Mouse (Mus musculus): Measurements from ENCODE around the gene Nt5c.
A peak's percentile ranks its signal among the peaks of the same experiment; 100 is the strongest.
"Not testable (repeated sequence)": the region's sequence is repeated elsewhere in the genome, so short reads cannot be mapped to it uniquely, and the experiment has no call there.

Nt5c gene

DNA sequence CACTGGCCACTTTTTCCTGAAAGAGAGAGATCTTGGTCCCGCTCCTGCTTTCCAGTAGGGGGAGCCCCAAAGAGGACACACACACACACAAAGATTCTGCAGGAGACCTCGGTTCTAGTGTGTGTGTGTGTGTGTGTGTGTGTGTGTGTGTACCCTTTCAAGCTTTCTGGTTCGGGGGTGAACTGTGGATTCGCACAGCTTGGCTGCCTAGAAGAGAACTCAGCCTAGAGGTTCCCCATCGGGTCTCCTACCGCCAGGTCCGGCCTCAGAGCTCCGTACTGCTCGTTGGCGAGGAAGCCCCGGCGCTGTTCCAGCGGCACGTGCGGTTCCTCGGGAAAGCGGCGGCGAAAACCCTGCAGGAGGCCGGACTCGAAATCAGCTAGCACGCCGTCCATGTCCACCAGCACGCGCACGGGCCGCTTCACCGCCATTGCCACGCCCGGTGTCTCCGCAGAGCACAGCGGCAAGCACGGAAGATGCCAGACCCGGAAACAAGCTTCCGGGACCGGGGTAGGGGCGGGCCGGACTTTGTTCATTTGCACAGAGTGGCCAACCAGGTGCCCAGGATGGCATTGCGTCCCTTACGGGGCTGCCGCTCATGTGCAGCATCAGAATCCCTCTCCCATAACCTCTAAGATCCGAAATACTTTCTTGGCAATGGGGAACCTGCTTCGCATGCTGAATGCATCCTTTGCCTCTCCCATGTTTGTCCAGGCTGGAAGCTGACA lies at the start of gene Nt5c:
TSS of gene Nt5c (minus strand) at position 507 of the 728 bp plus-strand sequence.
- peak; percentile 91 for DNase-seq (ENCODE audit: low read depth, low spot score)

DNA sequence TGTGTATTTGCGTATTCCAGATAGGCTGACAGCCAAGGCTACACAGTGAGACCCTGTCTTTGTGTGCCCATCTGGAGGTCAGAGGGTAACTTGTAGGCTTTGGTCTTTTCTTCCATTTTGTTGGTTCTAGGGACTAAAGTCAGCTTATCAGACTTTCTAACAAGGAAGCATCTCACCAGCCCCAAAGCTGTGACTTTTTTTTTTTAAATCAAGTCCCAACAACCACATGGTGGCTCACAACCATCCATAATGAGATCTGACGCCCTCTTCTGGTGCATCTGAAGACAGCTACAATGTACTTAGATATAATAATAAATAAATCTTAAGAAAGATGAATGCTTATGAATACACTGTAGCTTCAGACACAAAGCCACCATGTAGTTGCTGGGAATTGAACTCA lies 46.4 kb upstream of the Nt5c start:
- DNase-seq (ENCODE audit: low read depth, low spot score): peak; percentile 45

DNA sequence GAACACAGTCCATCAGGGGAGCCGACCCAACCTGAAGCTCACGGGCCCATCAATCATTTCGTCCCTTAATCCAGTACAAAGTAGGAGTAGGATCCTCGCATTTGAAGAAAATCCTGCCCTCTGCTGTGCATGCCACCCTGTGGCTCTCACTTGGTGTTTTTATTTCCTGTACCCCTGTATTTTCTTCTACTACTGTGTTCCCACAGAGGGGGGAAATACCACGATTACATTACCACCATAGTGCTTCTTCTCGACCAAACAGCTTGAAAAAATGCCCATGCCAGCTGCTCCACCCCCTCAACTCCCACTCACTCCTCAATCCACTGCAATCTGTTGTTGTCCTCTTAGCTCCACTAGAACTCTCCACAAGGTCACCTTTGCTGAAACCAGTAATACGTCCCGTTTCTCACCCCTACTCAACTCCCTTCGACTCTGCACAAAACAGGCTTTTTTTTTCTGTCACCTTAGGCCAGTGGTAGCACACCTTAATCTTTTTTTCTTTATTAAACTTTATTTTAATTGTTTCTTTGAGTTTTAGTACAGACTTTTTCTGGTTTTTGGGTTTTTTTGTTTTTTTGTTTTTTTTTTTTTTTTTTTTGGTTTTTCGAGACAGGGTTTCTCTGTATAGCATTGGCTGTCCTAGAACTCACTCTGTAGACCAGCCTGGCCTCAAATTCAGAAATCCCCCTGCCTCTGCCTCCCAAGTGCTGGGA lies 45.4 kb upstream of the Nt5c start:
- DNase-seq (ENCODE audit: low read depth, low spot score): peak; percentile 42

DNA sequence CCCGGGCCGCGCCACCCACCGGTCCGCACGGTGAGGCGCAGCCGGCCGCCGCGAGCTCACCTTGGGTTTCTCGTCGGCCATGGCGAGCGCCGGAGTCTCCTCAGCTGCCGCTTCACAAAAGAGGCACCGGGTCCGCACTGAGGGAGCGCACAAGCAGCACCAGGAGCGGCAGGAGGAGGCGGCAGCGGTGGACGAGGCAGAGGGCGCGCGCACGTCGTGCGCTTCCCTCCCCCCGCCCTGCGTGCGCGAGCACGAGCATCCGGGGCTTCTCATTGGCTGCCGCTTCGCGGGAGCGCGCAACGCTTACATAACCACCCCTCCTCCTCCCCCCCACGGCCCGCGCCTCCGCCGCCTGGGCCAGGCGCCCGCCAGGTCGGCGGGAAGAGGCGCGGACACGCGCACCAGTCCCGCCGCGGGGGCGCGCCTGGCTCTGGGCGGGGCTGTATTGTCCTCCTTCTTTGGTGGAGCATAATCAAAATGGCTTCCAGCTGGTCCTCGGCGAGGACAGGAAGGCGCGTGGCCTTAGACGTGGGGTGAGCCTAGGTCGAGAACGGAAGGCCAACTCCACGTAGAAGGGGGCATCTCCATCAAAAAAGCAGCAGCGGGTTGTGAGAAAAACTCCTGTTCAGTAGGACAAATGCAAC lies 44.5 kb upstream of the Nt5c start, which contains the start of gene Sumo2:
TSS of gene Sumo2 (minus strand) at position 239 of the 644 bp plus-strand sequence.
- peak; percentile 99 for DNase-seq (ENCODE audit: low read depth, low spot score)

DNA sequence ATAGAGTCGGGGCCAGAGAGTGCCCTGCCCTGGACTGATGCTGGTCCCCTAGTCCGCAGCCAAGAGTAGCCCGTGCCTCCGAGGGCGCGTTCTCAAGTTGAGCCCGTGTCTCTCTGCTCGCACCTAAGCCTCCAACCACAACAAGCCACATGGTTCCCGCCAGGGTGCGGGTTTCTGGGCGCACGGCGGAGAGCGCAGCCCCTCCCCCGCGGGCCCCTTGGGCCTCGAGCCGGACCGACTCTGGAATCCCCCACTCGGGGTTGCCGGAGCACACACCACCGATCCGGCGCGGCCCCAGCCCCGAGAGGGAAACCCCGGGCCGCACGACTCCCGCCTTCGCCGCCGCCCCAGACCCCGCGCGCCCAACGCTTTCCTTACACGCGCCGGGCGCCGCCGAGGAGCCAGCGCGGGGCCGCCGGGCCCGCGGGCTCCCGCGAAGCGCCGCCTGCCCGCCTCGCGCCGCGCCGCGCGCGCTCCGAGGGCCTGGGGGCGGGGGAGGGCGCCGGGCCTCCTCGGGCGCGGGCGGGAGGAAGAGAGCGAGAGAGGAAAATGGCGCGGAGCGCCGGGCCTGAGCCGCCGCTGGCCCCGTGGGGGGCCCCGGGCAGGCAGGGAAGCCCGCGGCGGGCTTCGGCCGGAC lies 43.9 kb upstream of the Nt5c start:
- peak; percentile 84 for DNase-seq (ENCODE audit: low read depth, low spot score)

DNA sequence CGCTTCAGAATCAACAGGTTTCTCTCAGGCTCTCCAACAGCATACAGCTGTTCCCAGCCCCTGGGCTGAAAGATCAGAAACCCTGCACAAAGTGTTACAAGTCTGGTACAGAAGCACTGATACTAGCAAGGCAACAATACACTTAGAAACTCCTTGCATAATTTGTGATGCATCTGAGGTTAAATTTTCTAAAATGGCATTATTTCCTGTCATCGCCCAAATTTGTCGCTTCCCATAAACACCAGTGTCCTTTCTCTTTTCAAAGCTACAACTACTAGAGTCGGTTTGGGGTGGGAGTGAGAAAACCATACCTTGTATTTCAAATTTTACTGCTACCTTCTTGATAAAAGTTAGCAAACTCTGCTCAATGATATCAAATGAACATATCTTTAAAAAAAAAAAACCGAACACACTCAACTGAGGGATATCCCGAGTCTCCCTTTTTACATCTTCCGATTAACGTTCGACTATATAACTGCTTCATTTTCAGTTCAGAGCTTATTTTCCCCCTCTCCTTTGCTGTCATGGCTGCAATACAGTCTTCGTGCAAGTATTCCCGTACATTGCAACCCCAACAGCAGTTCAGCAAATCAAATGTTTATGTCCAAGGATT lies 43.2 kb upstream of the Nt5c start:
- DNase-seq (ENCODE audit: low read depth, low spot score): peak; percentile 28

DNA sequence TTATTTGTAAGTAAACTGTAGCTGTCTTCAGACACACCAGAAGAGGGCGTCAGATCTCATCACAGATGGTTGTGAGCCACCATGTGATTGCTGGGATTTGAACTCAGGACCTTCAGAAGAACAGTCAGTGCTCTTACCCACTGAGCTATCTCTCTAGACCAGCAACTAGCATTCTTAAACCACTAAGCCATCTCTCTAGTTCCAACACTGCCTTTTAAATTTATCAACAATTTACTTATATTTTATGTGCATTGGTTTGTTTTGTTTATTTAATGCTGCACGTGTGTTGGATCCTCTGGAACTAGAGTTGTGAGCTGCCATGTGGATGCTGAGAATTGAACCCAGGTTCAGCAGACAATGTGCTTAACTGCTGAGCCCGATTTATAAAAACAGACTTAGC lies 34.8 kb upstream of the Nt5c start:
- not testable (repeated sequence) for DNase-seq (ENCODE audit: low read depth, low spot score)

DNA sequence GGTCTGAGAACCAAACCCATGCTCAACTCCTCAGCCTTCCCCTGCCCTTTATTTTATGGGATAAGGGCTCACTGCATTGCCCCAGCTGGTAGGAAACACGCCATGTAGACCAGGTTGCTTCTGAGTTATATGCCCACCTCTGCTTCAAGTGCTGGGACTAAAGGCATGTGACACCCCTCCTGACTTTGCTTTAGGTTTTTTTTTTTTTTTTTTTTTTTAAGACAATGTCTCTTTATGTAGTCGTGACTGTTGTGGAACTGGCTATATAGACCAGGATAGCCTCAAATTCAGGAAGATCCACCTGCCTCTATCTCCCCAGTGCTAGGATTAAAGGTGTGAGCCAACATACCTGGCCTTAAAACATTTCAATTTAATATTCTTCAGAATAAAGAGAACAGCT lies 31.0 kb upstream of the Nt5c start:
- no peak for DNase-seq (ENCODE audit: low read depth, low spot score)

DNA sequence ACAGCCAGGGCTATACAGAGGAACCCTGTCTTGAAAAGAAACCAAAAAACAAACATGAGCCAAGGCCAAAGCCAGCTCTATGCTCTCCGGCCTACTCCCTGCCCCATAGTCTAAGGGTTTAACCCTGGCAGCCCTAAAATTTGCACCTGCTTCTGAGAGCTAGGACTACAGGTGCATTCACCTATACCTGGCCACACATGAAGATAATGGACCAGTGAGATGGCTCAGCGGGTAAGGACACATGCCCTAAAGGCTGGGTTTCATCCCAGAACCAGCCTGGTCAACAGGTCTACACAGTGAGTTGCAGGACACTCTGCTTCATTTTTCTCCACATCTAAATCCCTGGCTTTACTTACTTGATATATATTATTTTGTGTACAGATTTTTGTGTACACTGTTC lies 30.6 kb upstream of the Nt5c start:
- DNase-seq (ENCODE audit: low read depth, low spot score): no peak

DNA sequence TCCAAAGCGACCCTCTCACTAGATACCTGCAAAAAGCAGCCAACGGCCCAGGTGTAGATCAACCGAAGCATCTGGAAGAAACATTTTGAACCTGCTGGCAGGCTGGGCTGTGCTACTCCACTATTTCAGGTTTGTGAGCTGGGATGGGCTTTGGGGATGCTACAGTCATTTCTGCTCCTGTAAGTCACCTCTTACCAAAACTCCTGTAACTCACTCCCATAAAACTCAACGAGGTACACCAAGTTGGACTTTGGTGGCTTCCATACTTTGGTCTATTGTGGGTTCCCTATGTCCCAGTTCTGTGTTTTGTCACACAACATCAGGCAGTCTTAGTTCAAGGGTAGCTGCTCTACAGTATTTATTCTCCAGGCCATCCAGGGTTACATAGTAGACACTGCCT lies 29.4 kb upstream of the Nt5c start:
- no peak for DNase-seq (ENCODE audit: low read depth, low spot score)

DNA sequence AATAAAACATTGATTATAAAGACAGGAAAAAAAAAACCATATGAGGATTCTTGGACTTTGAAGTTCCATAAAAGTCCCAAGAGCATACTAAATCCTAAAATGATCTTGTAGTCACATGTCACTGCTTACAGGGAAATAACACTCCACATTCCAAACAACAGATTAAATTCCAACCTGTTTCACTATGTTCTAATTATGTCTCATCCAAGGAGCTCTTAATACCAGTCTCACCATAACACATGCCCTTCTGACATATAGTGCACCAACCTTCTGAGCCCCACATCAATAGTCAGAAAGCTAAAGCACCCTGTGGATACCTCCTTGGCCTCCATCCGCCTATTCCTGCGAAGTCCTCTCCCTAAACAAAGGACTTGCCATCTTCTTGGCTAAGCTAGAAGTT lies 28.6 kb upstream of the Nt5c start:
- DNase-seq (ENCODE audit: low read depth, low spot score): no peak

DNA sequence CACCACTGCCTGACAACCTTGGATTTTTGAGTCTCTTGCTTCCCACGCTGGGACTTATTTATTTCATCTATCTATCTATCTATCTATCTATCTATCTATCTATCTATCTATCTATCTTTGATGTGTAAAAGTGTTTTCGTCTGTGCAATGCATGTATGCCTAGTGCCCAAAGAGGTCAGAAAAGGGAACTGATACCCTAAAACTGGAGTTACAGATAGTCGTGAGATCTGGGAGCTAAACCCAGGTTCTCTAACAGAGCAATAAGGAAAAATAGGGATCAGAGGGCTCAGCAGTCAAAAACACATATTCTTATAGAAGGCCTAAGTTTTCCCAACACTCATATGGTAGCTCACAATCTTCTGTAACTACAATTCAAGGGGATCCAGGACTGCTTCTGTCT lies 27.9 kb upstream of the Nt5c start:
- DNase-seq (ENCODE audit: low read depth, low spot score): no peak

DNA sequence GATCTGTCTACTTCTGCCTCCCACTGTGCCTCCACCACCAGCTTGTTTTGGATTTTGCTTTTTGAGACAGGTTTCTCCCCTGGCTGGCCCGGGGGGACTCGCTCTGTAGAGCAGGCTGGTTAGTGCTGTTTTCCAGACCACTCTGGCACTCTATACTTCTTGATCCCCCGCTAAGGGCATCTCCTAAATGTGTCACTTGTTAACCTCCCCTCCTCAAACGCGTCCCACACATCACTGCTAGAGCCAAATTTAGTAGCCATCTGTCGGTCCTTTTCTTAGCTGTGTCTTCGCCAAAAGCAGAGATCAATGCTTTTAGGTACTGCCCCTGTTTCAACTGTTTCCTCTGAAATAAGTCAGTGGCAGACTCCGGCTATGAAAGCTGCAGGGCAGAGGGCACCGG lies 27.0 kb upstream of the Nt5c start:
- DNase-seq (ENCODE audit: low read depth, low spot score): no peak

DNA sequence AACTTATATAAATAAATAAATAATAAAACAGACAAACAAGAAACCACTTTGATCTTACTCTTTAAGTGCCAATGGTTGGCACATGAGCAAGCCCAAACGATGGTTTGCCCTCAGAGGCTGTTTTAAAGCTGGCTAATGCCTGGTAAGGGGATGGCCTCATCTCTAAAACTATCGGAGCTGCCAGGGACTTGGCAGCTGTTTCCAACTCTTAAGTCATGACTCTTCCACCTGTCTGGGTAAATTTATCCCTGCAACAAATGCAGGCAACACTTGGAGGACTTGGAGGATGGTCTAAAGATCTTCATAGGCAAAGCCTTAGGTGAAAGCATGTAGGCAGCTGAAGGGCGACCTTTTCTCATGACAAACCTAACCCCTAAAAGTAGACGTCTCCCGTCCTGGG lies 25.3 kb upstream of the Nt5c start:
- no peak for DNase-seq (ENCODE audit: low read depth, low spot score)

DNA sequence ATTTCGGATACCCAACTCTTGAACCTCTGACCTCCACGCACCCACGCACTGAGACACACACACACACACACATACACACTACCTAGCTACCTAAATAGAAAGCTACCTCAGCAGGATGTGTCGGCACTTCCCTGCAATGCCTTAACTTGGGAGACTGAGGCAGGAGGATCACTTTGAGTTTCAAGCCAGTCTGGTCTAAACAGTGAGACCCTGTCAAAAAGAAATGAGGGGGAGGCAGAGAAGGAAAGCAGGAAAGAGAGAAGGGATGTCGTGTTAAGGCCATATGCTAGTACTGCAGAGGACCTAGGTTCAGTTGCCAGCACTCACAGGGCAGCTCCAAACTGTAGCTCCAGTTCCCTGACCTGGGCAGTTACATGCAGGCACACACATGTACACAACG lies 23.4 kb upstream of the Nt5c start:
- peak; percentile 28 for DNase-seq (ENCODE audit: low read depth, low spot score)

DNA sequence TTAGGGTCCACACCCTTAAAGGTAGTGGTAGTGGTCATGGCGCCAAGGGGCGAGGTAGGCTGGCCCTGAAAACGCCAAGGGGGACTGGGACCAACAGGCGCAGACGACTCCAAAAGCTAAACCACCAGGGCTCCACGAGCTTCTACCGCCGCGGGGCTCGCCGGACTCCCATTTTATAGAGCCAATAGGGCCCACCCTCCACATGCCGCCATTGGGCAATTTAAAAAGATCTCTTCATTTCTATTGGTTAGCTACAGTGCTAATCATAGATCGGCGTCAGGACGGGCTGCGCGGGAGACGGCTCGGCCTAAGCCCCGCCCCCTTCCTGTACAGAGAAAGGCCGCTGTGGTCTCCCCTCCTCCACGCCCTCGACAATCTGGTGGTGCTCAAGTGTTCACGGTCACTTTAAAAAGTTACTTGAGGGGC lies 22.6 kb upstream of the Nt5c start, which contains the start of gene Jpt1:
TSS of gene Jpt1 (minus strand) at position 150 of the 426 bp plus-strand sequence.
- DNase-seq (ENCODE audit: low read depth, low spot score): peak; percentile 97

DNA sequence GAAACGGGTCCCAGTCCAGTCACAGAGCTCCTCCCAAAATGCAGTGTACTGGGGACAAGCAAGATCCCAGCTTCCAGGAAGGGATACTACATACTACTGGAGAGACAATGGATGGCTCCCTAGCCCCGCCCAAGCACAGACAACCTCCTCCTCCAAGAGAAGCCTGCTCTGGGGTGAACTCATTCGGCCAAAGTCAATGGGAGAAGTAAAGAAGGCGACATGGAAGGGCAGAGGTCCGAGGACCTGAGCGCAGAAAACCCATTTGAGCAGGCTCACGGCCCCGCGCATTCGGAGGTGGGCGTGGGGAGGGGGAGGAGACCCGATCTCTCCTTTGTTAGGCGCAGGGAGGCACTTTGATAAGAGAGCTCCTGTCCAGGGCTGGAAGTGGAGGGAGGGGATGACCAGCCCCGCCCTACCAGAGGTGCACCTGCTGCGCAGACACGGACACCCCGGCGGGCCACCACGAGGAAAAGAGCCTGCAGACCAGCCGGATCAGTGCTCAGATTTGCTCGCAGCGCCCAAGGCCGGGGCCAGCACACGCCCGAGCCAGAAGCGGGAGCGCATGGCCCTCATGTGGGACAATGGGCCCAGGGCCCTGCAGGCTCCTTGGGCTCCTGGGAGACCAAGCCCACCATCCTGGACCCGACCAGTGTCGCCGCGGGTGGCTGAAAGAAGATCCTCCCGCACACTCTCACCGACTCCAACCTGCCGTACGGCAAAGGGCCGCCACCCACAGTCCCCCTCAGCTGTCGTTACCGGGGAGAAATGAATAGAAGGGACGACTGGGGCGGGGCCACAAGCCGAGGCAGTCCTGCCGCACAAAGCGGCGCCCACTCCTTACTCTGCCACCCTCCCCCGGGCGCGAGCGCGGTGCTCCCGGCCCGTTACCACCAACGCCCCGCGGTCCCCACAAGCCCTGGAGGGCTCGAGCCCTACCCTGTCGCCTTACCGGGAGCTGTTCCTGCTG lies 21.9 kb upstream of the Nt5c start:
- no peak for DNase-seq (ENCODE audit: low read depth, low spot score)

DNA sequence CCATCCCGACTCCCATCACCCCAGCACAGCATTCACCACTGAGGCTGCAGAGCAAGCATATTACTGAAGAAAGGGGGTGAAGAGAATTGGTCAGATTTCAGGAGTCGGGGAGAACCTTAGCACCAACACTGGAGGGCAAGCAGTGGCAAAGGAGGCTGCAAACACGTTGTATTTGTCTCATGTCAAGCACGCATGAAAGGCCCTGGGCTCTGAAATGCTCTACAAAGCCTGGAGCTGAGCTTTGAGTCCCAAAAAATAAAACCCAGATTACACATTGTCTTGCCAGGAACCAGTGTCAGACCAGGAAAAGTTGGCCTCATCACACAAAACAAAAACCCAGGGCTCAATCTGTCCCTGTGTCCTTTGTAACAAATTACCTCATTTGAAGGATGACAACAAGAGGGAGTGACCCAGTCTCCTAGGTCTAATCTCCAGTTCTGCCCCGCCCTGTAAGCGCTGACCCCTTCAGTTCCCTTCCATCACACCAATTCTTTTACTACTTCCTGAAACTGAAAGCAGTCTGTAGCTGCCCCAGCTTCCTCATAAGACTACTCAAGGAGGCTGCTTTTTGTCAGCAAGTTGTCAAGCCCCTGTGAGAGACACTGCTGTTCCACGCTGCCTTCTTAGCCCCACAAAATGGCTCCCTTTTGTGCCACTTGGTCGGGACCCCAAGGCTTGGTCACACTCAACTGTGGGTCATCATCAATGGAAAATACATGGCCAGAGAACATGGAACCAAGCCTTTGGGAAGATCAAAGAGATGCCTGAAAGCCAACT lies 20.9 kb upstream of the Nt5c start:
- DNase-seq (ENCODE audit: low read depth, low spot score): peak; percentile 65

DNA sequence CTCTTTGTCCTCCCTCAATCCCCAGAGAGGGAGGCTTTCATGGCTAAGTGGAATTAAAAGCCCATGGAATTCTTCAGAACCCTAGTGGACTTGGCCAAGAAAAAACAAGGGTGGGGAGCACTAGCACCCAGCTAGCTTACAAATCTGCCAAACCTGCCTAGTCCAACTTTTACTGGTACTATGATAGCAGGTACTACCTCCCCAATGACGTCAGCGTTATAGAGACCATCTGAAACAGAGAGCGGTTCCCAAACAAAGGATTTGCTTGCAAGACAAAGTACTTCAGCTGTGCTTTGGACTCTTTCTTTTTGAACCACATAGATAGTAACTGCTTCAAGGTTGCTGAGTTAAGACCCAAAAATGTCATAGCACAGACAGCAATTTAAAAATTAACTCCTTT lies 20.3 kb upstream of the Nt5c start:
- no peak for DNase-seq (ENCODE audit: low read depth, low spot score)

DNA sequence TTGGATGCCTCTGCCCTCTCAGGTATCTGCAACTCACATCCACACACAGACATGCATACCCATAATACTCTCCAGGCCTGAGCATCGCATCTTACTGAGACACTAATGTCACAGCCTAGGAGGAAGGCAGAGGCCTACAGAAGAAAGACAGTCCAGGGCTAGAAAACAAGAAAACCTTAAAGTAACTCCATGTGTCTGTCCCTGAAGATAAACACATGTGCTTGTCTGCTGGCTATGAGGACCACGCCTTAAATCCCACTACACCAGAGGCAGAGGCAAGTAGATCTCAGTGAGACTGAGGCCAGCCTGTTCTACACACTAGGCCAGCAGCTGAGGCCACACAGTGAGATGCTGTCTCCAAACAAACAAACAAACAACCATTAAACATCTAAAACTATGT lies 19.5 kb upstream of the Nt5c start:
- DNase-seq (ENCODE audit: low read depth, low spot score): no peak

All from CD4-positive helper T cell, adult 2 months (primary cell).